Mouse (Mus musculus) gastrocnemius, postnatal 4 days (tissue): ENCODE results near the gene Nol9. TPM values are rescaled to one million over a fixed set of nuclear protein-coding genes. Genes with fewer than 3 reads are reported as not detected.
A peak's percentile ranks its signal among the peaks of the same experiment; 100 is the strongest.

ENCODE experiments used
- DNase-seq, 2 experiments: peaks; one replicate each; pipeline ENCODE4 v3.0.0; 2021 to 2022; ENCODE audit warnings: low spot score in 2 of 2, mixed read lengths in 2 of 2
- long read RNA-seq, 2 experiments: library from polyadenylated mRNA; stranded (forward); transcript quantifications; one replicate each; pipeline ENCODE4 v2.0.0; 2021
- total RNA-seq, 2 experiments: library from RNA; stranded (reverse); gene quantifications; 2 replicates each; pipeline ENCODE4 v1.2.3; 2021

Gene Nol9
- 10 to 100 TPM; 13.2 to 15.1 TPM for total RNA-seq
- long read RNA-seq, experiment 1, transcript Nol9-201 (12 exons, 3,722 nt), result major isoform, 20 of 26 reads
- long read RNA-seq, experiment 1, partial matches to known transcripts, result 3 of 26 reads
- long read RNA-seq, experiment 1, other reads (novel, unspliced or antisense), result 3 of 26 reads
- long read RNA-seq, experiment 2, transcript Nol9-201 (12 exons, 3,722 nt), result major isoform, 25 of 33 reads
- long read RNA-seq, experiment 2, partial matches to known transcripts, result 2 of 33 reads
- long read RNA-seq, experiment 2, other reads (novel, unspliced or antisense), result 4 of 33 reads

GRCm38 (mm10) chr4:152038985-152039830 is at the start of gene Nol9:
TSS of gene Nol9 (plus strand) at chr4:152039321.
- DNase-seq, result peak; percentile 94 to 96

GRCm38 (mm10) chr4:151992091-151992490 is 47.0 kb upstream of the Nol9 start:
- DNase-seq, result no peak

GRCm38 (mm10) chr4:151993035-151993434 is 46.1 kb upstream of the Nol9 start:
- DNase-seq, result no peak

GRCm38 (mm10) chr4:151994228-151995171 is 44.6 kb upstream of the Nol9 start:
- peak in 1 of 2 experiments; percentile 47 for DNase-seq

GRCm38 (mm10) chr4:151995371-151996172 is 43.5 kb upstream of the Nol9 start:
- DNase-seq, result peak in 1 of 2 experiments; percentile 56

- peak; percentile 97 to 99 for DNase-seq
These were observed 42.8 kb upstream of the Nol9 start, which contains the start of gene Phf13 for GRCm38 (mm10) chr4:151996173-151996950. TSS of gene Phf13 (minus strand) at chr4:151996258.

- DNase-seq, result no peak
These were observed 42.2 kb upstream of the Nol9 start for GRCm38 (mm10) chr4:151996951-151997222.

- DNase-seq, result no peak
These were observed 41.4 kb upstream of the Nol9 start for GRCm38 (mm10) chr4:151997701-151998100.

GRCm38 (mm10) chr4:151999481-151999880 is 39.6 kb upstream of the Nol9 start:
- DNase-seq, result no peak

GRCm38 (mm10) chr4:152000906-152001305 is 38.2 kb upstream of the Nol9 start:
- no peak for DNase-seq

- DNase-seq, result no peak
These were observed 37.8 kb upstream of the Nol9 start for GRCm38 (mm10) chr4:152001335-152001734.

- DNase-seq, result no peak
These were observed 37.1 kb upstream of the Nol9 start for GRCm38 (mm10) chr4:152002063-152002462.

GRCm38 (mm10) chr4:152006137-152006536 is 33.0 kb upstream of the Nol9 start:
- no peak for DNase-seq

- no peak for DNase-seq
These were observed 32.3 kb upstream of the Nol9 start for GRCm38 (mm10) chr4:152006812-152007211.

GRCm38 (mm10) chr4:152007481-152008147 is 31.5 kb upstream of the Nol9 start:
- DNase-seq, result no peak

GRCm38 (mm10) chr4:152008148-152008500 is 31.0 kb upstream of the Nol9 start:
- DNase-seq, result no peak

- peak; percentile 93 to 96 for DNase-seq
These were observed 30.5 kb upstream of the Nol9 start, which contains the start of gene Klhl21 for GRCm38 (mm10) chr4:152008622-152009075. TSS of gene Klhl21 (plus strand) at chr4:152008803.

GRCm38 (mm10) chr4:152009076-152010051 is 29.8 kb upstream of the Nol9 start:
- DNase-seq, result peak; percentile 50 to 81
